Mouse (Mus musculus) thymus, adult 18-20 months (tissue): ENCODE results near the gene Prom2.
A peak's percentile ranks its signal among the peaks of the same experiment; 100 is the strongest.

Source experiments
- DNase-seq, 2 experiments: peaks; one replicate each; pipeline ENCODE4 v3.0.0; 2022; ENCODE audit warnings: mixed read lengths in 2 of 2

Gene Prom2

DNA sequence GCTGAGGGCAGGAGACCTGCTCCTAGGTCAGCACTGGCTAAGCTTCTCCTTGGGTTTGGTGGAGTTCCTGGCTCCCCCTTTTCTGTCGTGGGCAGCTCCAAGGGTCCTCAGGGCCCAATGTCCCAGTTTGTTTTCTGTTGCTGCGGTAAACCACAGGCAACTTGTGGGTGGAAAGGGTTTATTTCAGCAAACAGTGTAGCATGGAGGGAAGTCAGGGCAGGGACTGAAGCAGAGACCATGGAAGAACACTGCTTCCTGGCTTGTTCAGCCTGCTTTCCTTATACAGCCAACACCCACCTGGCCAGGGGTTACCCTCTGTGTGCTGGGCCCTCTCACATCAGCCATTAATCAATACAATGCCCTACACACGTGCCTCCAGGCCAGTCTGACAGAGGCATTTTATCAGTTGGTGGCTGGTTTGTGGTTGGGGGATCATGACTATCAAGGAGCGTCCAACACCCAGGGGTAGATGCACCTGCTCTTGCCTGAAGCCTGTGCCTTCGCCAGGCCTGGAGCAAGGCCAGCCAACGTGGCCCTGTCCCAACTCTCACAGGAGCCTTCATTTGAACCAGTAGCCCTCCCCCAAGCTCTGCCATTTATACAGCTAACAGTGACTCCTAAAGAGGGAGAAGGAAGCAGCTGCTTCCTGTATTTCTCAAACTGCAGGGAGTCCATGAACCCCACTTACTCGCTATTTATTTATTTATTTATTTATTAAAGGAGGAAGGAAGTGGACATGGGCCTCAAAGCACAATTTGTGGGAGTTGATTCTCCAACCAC is 17.1 kb downstream of the Prom2 start:
- DNase-seq: no peak

GRCm38 (mm10) chr2:127522006-127522441 is 19.2 kb downstream of the Prom2 start, which contains the start of gene Kcnip3:
TSS of gene Kcnip3 (minus strand) at chr2:127522094.
- no peak for DNase-seq

DNA sequence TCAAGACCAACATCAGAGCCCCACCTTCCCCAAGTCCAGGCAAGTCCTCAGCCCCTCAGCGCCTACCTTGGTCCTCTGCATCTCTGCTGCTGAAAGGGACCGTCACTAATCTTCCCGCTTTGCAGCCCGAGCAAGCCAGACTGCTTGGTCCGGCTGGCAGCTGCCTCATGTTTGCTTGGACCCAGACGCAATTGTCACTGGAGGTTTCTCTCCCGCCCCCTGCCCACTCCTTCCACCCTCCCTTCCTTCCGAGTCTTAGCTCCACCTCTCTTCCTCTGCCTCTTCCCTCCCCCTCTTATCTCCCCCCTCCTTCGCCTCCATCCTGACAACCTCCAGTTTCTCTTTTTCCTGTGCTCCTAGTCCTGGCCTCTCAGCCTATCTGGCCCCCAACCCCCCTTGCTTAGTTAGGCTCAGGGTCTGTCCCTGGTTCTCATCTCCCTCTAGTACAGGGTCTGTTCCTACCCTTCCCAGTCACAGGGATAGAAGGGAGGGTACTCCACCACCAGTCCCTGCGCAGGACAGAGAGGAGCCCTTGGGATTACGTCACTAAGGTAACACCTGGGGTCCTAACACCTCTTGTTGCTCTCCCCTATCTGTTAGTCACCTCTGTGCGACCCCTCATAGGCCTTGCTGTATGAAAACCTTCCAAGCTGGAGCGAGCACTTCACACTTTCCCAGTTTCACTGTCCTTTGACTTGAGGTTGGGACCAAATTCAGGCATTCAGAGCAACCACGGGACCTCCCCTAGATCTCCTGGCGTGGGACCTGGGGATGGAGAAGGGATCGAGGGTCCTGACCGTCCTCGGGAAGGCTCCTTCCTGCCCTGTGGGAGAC is 19.9 kb downstream of the Prom2 start:
- no peak for DNase-seq

GRCm38 (mm10) chr2:127520123-127520522 is 21.1 kb downstream of the Prom2 start:
- no peak for DNase-seq

DNA sequence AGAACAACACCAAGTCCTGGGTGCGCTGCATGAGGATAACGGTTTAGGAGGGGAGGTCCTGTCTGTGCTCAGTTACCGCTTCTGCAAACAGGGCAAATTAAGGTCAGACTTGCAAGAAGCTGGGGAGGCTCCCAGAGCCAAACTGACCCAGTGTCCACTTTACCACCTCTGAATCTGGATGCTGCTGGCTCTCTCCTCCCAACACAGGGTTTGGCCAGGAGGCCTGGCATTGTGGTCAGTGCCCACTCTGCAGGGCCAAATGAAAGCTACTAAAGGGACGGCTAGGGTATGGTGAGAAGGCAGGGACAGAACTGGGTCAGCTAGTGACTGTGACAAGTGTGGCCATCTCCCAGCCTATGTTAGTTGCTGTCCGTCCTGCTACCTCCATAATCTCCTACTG is 22.0 kb downstream of the Prom2 start:
- no peak for DNase-seq

- DNase-seq: no peak
These were observed 22.4 kb downstream of the Prom2 start for GRCm38 (mm10) chr2:127518831-127519230.

GRCm38 (mm10) chr2:127518273-127518672 is 23.0 kb downstream of the Prom2 start:
- peak; percentile 66 to 77 for DNase-seq

- peak in 1 of 2 experiments; percentile 20 for DNase-seq
These were observed 24.2 kb downstream of the Prom2 start for GRCm38 (mm10) chr2:127517081-127517480.

DNA sequence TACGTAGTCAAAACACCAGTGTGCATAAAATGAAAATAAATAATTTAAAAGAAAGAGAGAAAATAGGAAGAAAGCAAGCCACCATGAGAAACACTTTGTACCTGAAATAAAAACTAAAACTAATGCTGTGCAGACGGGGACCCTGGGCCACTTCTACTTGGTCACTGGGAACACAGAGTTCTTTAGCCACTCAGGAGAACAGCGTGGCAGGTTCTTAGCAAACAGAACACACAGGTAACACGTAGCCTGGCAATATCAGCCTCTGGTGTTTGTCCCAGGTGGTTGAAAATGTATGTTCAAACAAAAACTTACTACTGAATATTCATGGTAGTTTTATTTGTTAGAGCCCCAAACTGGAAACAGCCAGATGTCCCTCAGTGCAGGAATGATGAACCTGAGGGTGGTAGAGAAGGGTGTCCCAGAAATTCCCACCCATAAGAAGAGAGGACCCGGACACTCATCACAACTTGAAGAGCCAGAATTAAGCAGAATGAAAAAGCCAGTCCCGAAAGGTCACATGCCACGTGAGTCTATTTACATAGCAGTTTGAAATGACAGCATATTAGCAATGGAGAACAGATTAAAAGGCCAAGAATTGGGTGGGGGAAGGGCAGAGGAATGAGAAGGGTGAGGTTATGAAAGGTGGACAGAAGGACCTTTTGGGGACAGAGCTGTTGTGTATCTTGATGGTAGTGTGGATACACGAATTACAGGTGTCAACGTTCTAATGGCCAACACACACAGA is 26.7 kb downstream of the Prom2 start:
- no peak for DNase-seq

GRCm38 (mm10) chr2:127513244-127513643 is 28.0 kb downstream of the Prom2 start:
- DNase-seq: no peak

DNA sequence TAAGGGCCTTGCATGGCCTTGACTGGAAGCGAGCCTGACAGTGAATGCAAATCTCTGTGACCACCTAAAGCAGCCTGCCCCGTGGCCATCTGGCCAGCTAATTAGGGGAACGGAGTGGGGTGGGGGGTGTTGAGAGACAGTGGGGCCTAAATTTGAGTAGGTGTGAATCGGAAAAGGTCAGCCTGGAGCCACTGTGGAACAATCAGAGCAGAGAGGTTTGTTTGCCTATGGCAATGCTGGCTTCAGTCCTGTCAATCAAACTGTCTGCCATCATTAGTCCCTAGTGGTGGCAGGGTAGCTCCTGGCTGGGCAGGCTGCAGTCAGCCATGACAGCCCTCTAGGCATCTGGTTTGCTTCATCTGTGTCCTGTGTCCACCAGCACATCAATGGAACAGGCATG is 29.8 kb downstream of the Prom2 start:
- no peak for DNase-seq

DNA sequence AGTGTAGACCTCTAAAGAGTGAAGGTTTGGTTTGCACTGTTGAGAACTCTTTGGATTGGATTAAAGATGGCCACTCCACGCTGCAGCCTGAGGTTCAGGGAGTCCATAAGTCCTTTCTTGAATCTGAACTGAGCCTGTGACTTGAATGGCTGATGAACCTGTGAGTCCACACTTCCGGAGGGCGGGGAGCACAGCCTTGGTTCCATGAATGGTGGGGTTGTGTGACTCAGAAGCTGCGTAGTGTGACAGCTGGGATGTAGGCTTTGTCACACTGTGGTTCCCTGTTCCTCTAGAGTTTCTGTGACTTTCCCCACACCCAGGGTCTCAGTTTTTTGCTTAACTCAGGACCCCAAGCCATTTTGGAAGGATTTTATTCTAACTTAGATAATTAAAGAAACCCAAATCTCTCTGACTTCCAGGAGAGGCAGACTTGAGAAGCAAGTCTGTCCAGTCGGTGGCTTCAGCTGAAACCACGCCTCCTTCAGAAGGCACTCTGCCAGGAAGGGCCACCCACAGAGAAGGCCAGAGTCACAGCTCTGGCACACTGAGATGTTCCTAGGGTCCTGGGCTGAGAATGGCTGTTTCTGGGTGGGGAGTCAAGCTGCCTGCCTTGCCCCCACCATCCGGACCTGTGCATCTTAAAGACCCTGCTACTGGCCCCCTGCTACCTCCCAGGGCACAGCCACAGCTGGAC is 33.2 kb downstream of the Prom2 start:
- no peak for DNase-seq

DNA sequence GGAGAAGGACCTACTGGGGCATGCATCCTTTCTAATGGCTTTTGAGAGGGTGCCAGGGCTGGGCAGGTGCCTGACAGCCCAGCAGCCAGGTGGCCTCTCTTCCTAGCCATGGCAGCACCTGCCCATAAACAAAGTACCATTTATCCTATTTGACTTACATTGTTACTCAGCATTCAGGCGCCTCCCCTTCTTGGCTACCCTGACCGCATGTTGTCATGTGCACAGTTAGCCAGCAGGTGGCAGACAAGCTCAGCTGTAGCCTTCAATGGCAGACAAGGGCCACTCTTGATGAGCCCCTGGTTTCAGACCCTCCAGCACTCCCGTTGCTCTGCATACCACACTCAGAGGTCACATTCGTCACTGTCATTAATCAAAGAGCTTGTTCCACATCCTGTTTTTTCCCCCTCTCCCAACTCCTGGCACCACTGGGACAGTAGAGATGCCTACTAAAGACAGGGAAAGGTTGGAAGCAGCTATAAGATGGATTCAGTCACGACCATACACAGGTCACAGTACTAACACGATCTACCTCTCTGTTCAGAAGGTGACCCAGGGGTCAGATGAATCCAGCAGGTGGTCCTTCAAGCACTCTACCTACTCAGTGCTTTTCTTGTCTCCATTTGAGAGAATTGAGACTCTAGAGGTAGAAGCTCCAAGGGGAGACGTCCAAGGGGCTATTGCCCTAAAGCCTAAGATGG is 34.0 kb downstream of the Prom2 start:
- DNase-seq: peak; percentile 50 to 54

GRCm38 (mm10) chr2:127506131-127506632 is 35.1 kb downstream of the Prom2 start:
- DNase-seq: no peak

- DNase-seq: no peak
These were observed 36.1 kb downstream of the Prom2 start for GRCm38 (mm10) chr2:127505196-127505595.

DNA sequence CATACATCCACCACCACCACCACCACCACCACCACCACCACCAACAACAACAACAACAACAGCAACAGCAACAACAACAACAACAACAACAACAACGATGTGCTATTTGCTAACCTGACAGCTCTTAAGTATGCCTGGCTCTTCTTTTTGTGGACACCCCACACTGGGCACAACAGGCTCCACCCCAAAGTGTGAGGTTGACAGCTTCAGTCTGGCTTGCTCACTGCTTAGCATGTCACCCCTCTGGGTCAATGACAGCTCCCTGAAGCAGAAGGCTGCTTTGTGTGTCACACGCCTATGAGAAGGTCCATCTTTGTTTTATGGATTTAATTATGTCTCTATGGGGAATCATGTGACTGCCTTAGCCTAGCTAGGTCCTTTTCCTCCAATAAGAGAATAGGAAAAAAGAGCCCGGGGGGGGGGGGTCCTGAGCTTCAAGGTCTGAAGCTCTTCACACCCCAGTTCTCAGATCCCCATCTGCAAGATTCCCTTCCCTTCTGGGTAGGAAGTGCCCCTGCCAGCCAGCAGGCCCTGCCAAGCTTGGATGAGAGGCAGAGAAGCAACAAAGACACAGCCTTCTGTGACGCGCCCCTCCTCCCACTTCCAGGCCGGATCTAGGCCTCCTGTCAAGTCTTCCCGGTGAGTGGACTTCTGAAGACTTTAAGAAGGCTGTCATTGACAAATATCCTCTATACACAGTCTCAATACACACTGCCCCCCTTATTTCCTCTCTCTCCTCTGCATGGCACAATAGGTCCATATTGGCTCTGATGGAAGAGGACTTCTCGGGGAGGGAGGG is 37.3 kb downstream of the Prom2 start:
- no peak for DNase-seq

DNA sequence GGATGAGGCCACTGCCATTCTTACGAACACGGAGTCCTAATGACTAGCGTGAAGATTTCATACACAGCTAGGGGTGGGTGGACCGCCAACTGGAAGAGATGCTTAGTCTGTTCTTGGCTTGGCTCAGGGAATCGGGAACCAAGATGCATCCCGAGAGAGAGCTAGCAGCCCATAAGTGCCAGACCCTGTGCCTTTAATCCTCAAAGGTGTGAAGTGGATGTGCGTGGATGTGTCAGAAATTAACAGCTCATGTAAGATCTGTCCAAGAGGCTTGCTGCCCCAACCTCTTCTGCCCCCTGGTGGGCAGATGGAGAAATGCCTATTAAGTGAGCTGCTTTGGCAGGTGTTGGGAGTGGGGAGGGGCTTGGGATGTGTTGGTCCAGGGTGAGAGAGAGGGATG is 40.2 kb downstream of the Prom2 start:
- peak in 1 of 2 experiments; percentile 26 for DNase-seq

DNA sequence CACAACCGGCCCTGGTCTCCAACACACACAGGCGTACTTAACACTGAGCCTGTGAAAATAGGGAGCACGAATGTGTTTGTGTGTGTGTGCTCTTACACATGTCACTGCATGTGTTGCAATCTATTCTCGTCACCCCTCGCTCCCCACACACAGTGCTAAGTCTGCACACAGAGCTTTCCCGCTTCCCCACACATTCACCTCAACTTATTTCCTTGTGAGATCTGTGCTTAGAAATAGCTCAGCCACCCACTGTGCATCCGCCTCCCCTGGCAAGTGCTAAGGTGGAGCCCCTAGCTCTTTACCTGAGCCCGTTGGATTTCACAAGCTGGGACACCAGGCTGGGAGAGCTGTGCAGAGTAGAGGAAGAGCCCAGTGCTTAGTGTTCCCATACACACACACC is 42.5 kb downstream of the Prom2 start:
- DNase-seq: no peak

GRCm38 (mm10) chr2:127496321-127496720 is 44.9 kb downstream of the Prom2 start:
- no peak for DNase-seq

DNA sequence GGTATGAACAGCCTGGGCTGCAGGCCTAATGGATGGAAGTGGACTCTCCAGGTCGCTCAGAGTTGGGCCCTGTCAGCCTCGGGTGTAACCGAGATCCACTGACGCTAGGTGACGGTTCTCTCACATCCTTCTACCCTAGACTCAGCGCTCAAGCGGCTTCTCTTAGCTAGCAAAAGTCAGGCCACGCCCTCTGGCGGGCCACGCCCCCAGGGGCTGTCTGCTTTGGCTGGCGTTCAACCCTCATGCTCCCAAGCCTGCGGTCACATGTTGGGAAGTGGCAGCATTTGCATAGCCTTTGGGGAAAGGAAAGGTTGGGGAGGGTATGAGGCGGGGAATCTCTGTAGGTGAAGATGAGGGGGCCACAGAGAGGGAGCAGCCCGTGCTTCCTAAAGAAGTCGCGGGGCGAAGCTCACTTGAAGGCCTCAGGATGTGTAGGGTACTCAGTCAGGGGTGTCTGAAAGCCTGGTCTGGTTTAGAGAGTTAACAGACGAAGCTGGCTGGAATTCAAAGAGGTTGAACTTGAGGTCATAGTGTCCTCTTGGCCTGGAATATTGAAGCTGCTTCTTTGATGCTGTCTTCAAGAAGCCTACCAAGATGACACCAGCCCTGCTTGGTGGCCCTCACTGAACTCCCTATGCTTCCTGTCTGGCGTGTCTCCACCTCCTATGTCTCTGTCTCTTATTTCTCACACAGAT is 56.6 kb downstream of the Prom2 start:
- peak in 1 of 2 experiments; percentile 20 for DNase-seq
